In the genomic region with DNA sequence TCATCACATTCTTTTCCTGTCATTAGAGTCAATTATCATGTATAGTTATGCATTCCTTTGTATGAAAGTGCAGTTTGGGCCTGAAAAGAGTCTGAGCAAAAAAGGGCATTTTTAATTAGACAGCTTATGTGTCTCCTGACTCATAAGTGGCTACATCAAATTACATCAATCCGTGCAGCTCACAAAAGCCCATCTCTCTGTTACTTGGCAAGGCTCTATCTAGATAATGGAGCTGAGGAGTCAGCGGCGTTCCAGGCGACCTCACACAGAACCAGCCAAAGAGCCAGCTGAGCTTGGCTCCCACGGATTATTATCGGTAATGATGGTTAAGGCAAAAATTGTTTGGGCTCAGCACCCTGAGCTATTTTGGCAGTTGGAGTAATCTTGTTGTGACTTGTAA, we compare ENCODE assay signal across 14 mouse cellular contexts.
DNase-seq lines count a peak whose midpoint lies in the region; ATAC-seq lines count a peak whose summit lies in the region.
"Had no signal": no experiment of that assay in that cellular context is flagged by ENCODE, and none has a peak within 500 bp of the region (broad histone marks: within the 10 kb centered on the region; RNA-seq: fewer than 3 reads in every experiment).

No protein-coding gene starts in this region.

- 43% methylated on average over 6 of the region's 6 CpGs for WGBS in forebrain, embryonic 12.5 days
- 60% methylated on average over 6 of the region's 6 CpGs for WGBS in forebrain, embryonic 11.5 days
- WGBS in kidney, embryonic 14.5 days: 56% methylated on average over 6 of the region's 6 CpGs
- 24% methylated on average over 6 of the region's 6 CpGs for WGBS in forebrain, embryonic 15.5 days

- no peaks in the 10 kb centered on the region for H3K9me3 ChIP-seq in forebrain, embryonic 12.5 days
- no peaks in the 10 kb centered on the region for H3K9me3 ChIP-seq in forebrain, embryonic 11.5 days (ENCODE audit: control insufficient read depth, low read length)
- 0 out of 2 replicates have a peak, but pooled peaks cover 5% of the 10 kb centered on the region for H3K9me3 ChIP-seq in kidney, embryonic 14.5 days (ENCODE audit: control insufficient read depth, low read length)
- no peaks in the 10 kb centered on the region for H3K9me3 ChIP-seq in forebrain, embryonic 15.5 days
- H3K9me3 ChIP-seq: heart, embryonic 10.5 days had no signal

- no peak overlapping the region for H3K4me2 ChIP-seq in forebrain, embryonic 12.5 days
- H3K4me2 ChIP-seq in forebrain, embryonic 11.5 days (ENCODE audit: low read depth, low read length, severe bottlenecking): no peak overlapping the region
- H3K4me2 ChIP-seq in kidney, embryonic 14.5 days (replicated peaks; ENCODE audit: low read depth, low read length): no peak overlapping the region
- no peak overlapping the region for H3K4me2 ChIP-seq in forebrain, embryonic 15.5 days (replicated peaks)

- no peaks in the 10 kb centered on the region for H3K27me3 ChIP-seq in forebrain, embryonic 12.5 days
- no peaks in the 10 kb centered on the region for H3K27me3 ChIP-seq in forebrain, embryonic 11.5 days (ENCODE audit: control insufficient read depth, insufficient read depth, low read length)
- H3K27me3 ChIP-seq in kidney, embryonic 14.5 days (ENCODE audit: control insufficient read depth, insufficient read depth, low read length): no peaks in the 10 kb centered on the region
- no peaks in the 10 kb centered on the region for H3K27me3 ChIP-seq in forebrain, embryonic 15.5 days

- peak; percentile 27; the same call in 1 of the 2 replicates for ATAC-seq in forebrain, embryonic 12.5 days (ENCODE audit: low FRiP score)
- no peak for ATAC-seq in forebrain, embryonic 11.5 days (replicated peaks; ENCODE audit: low FRiP score)
- ATAC-seq in kidney, embryonic 14.5 days (ENCODE audit: low FRiP score, low TSS enrichment): no peak
- ATAC-seq in forebrain, embryonic 15.5 days (replicated peaks): peak; percentile 51

- no peak overlapping the region for H3K9ac ChIP-seq in forebrain, embryonic 12.5 days
- H3K9ac ChIP-seq in forebrain, embryonic 11.5 days (ENCODE audit: low read length): no peak overlapping the region
- H3K9ac ChIP-seq in kidney, embryonic 14.5 days (ENCODE audit: low read depth, low read length): no peak overlapping the region
- no peak overlapping the region for H3K9ac ChIP-seq in forebrain, embryonic 15.5 days (replicated peaks)

- H3K27ac ChIP-seq in forebrain, embryonic 12.5 days: no peak overlapping the region
- no peak overlapping the region for H3K27ac ChIP-seq in forebrain, embryonic 11.5 days (ENCODE audit: low read depth, low read length)
- no peak overlapping the region for H3K27ac ChIP-seq in kidney, embryonic 14.5 days (ENCODE audit: low read depth, low read length)
- no peak overlapping the region for H3K27ac ChIP-seq in forebrain, embryonic 15.5 days (replicated peaks)
- H3K27ac ChIP-seq: heart, embryonic 10.5 days; left cerebral cortex, adult 2 months had no signal

- H3K36me3 ChIP-seq in forebrain, embryonic 12.5 days (replicated peaks): no peaks in the 10 kb centered on the region
- no peaks in the 10 kb centered on the region for H3K36me3 ChIP-seq in forebrain, embryonic 11.5 days (ENCODE audit: control insufficient read depth, insufficient read depth, low read length)
- no peaks in the 10 kb centered on the region for H3K36me3 ChIP-seq in kidney, embryonic 14.5 days (ENCODE audit: control insufficient read depth, insufficient read depth, low read length)
- no peaks in the 10 kb centered on the region for H3K36me3 ChIP-seq in forebrain, embryonic 15.5 days
- H3K36me3 ChIP-seq: heart, embryonic 10.5 days had no signal

- no peak for DNase-seq in forebrain, embryonic 11.5 days (ENCODE audit: low spot score)
- peak; percentile 2 to 19 for DNase-seq in kidney, postnatal 36 days
- peak; percentile 18 for DNase-seq in brain, adult 2 months (ENCODE audit: low read depth, low spot score)
- no peak for DNase-seq in lung, postnatal 36 days
- no peak for DNase-seq in adrenal gland, postnatal 25 days
- DNase-seq: cerebellum, adult 8-10 months; gastrocnemius, postnatal 14 days; heart, postnatal 14 days; lung, postnatal 14 days had no signal

- H3K4me3 ChIP-seq in forebrain, embryonic 12.5 days (replicated peaks): no peak overlapping the region
- no peak overlapping the region for H3K4me3 ChIP-seq in forebrain, embryonic 11.5 days (ENCODE audit: low read depth, low read length)
- H3K4me3 ChIP-seq in kidney, embryonic 14.5 days (ENCODE audit: low read length): no peak overlapping the region
- no peak overlapping the region for H3K4me3 ChIP-seq in forebrain, embryonic 15.5 days
- H3K4me3 ChIP-seq: heart, embryonic 10.5 days; left cerebral cortex, adult 2 months had no signal

- H3K4me1 ChIP-seq in forebrain, embryonic 12.5 days: no peaks in the 10 kb centered on the region
- H3K4me1 ChIP-seq in forebrain, embryonic 11.5 days (replicated peaks; ENCODE audit: control insufficient read depth, insufficient read depth, low read length): no peaks in the 10 kb centered on the region
- no peaks in the 10 kb centered on the region for H3K4me1 ChIP-seq in kidney, embryonic 14.5 days (ENCODE audit: control insufficient read depth, insufficient read depth, low read length)
- H3K4me1 ChIP-seq in forebrain, embryonic 15.5 days: peaks cover 4% of the 10 kb centered on the region; the same call in 1 of the 2 replicates
- H3K4me1 ChIP-seq: heart, embryonic 10.5 days had no signal

Comparison
In these comparisons a context has a peak if more than half of its experiments do, and no peak if none do; other contexts are left out.
1. ATAC-seq: peak in forebrain, embryonic 12.5 days (single experiment) and forebrain, embryonic 15.5 days (single experiment); none in forebrain, embryonic 11.5 days (single experiment) and kidney, embryonic 14.5 days (single experiment).
2. DNase-seq: peak in kidney, postnatal 36 days (2 of 2) and brain, adult 2 months (single experiment); none in forebrain, embryonic 11.5 days (single experiment), lung, postnatal 36 days (single experiment) and adrenal gland, postnatal 25 days (single experiment).